Mouse (Mus musculus) ES-CJ7 (cell line): Measurements from ENCODE around the gene Arhgap44.

Source experiments
- DNase-seq: peaks from one replicate; pipeline ENCODE4 v3.0.0; 2011; ENCODE audit warnings: low read depth, low spot score

Gene Arhgap44

GRCm38 (mm10) chr11:65006047-65006446, 156.7 kb downstream of the Arhgap44 start:
- no peak for DNase-seq

GRCm38 (mm10) chr11:65004836-65005235, 157.9 kb downstream of the Arhgap44 start:
- no peak for DNase-seq

GRCm38 (mm10) chr11:65003611-65004010, 159.2 kb downstream of the Arhgap44 start:
- DNase-seq, result no peak

GRCm38 (mm10) chr11:65001729-65002128, 161.0 kb downstream of the Arhgap44 start:
- DNase-seq, result no peak

- DNase-seq, result no peak
Observed at GRCm38 (mm10) chr11:64999685-65000084, 163.1 kb downstream of the Arhgap44 start.

- DNase-seq, result no peak
Observed at GRCm38 (mm10) chr11:64998439-64998838, 164.3 kb downstream of the Arhgap44 start.

- DNase-seq, result no peak
Observed at GRCm38 (mm10) chr11:64988556-64988955, 174.2 kb downstream of the Arhgap44 start.

GRCm38 (mm10) chr11:64979489-64979845, 183.3 kb downstream of the Arhgap44 start:
- no peak for DNase-seq

- DNase-seq, result peak; percentile 98
Observed at GRCm38 (mm10) chr11:64978720-64979488, 183.9 kb downstream of the Arhgap44 start, which contains the start of gene Elac2. Gene Elac2, plus strand, starts transcription at chr11:64979038.

- DNase-seq, result no peak
Observed at GRCm38 (mm10) chr11:64972418-64972817, 190.3 kb downstream of the Arhgap44 start.

- no peak for DNase-seq
Observed at GRCm38 (mm10) chr11:64971471-64971988, 191.2 kb downstream of the Arhgap44 start.

GRCm38 (mm10) chr11:64968939-64969342, 193.8 kb downstream of the Arhgap44 start:
- no peak for DNase-seq

GRCm38 (mm10) chr11:64968507-64968906, 194.3 kb downstream of the Arhgap44 start:
- DNase-seq, result peak; percentile 68

- DNase-seq, result no peak
Observed at GRCm38 (mm10) chr11:64962629-64963028, 200.1 kb downstream of the Arhgap44 start.

- no peak for DNase-seq
Observed at GRCm38 (mm10) chr11:64956962-64957729, 205.6 kb downstream of the Arhgap44 start.
